Mouse (Mus musculus) small intestine, adult 2 months (tissue): ENCODE data around the gene Cpn2. TPM values are rescaled to one million over a fixed set of nuclear protein-coding genes. Genes with fewer than 3 reads are reported as not detected.
A peak's percentile ranks its signal among the peaks of the same experiment; 100 is the strongest.

Experiments used
- H3K27ac ChIP-seq: fragments of 200-500 bp; 2 replicates; pipeline ENCODE4 v1.5.1; 2012; ENCODE audit warnings: low read depth, low read length, control low read depth, inconsistent platforms; ENCODE audit not compliant: insufficient read depth
- H3K27me3 ChIP-seq: fragments of 200-500 bp; 2 replicates; pipeline ENCODE4 v1.6.1; 2012; ENCODE audit warnings: mild to moderate bottlenecking, moderate library complexity, low read length, inconsistent platforms; ENCODE audit not compliant: control insufficient read depth, insufficient read depth
- H3K36me3 ChIP-seq: fragments of 200-500 bp; 2 replicates; pipeline ENCODE4 v1.6.1; 2012; ENCODE audit warnings: mild to moderate bottlenecking, low read length, control low read depth, inconsistent platforms; ENCODE audit not compliant: control insufficient read depth, insufficient read depth
- H3K4me1 ChIP-seq: fragments of 200-500 bp; 2 replicates; pipeline ENCODE4 v1.6.1; 2012; ENCODE audit warnings: low read length, inconsistent platforms, mixed read lengths; ENCODE audit not compliant: control insufficient read depth, insufficient read depth, insufficient read length
- H3K4me3 ChIP-seq: fragments of 200-500 bp; 2 replicates; pipeline ENCODE4 v1.5.1; 2012; ENCODE audit warnings: low read depth, mild to moderate bottlenecking, control low read depth, inconsistent platforms, low read length, moderate library complexity
- CTCF ChIP-seq: fragments of 200-500 bp; IDR thresholded peaks from 2 replicates; pipeline ENCODE4 v1.5.1; 2012; ENCODE audit warnings: low read depth, mild to moderate bottlenecking, control low read depth, inconsistent platforms, low read length, moderate library complexity, mixed read lengths; ENCODE audit not compliant: insufficient replicate concordance, insufficient read length; ENCODE audit errors: extremely low read depth
- POLR2A ChIP-seq: fragments of 200-500 bp; IDR thresholded peaks from 2 replicates; pipeline ENCODE4 v1.6.1; 2012; ENCODE audit warnings: low read depth, mild to moderate bottlenecking, control low read depth, inconsistent platforms, low read length, moderate library complexity
- WGBS: fragments of 180-500 bp; shearing (Covaris S2); methylation state at CpG from one replicate; pipeline ENCODE4 v1.1.7; 2018; 5-methylcytosine and 5-hydroxymethylcytosine counted together
- polyA plus RNA-seq: library from polyadenylated mRNA; depleted of rRNA; stranded (reverse); fragments of >200 nt; gene quantifications from 2 replicates; pipeline ENCODE4 v1.2.3, GENCODE M21; 2012

Cpn2 gene
- polyA plus RNA-seq, 1 experiment = 0.06 TPM

GRCm38 (mm10) chr16:30263156-30263555 lies 4.1 kb downstream of the Cpn2 start:
- Histone ChIP-seq H3K27ac (no peak overlapping the region), H3K36me3 (no peaks in the 10 kb centered on the region), H3K4me3 (no peak overlapping the region), H3K27me3 (no peaks in the 10 kb centered on the region), H3K4me1 (no peaks in the 10 kb centered on the region)
- WGBS = 54% methylated on average over 4 of the region's 4 CpGs
- TF ChIP-seq POLR2A (no peak), CTCF (no peak)

GRCm38 (mm10) chr16:30262664-30263063 lies 4.6 kb downstream of the Cpn2 start:
- Histone ChIP-seq H3K27me3 (no peaks in the 10 kb centered on the region), H3K4me3 (no peak overlapping the region), H3K36me3 (no peaks in the 10 kb centered on the region), H3K4me1 (no peaks in the 10 kb centered on the region), H3K27ac (no peak overlapping the region)
- 0% methylated on average over 2 of the region's 2 CpGs for WGBS
- peak; percentile 88; the same call in 1 of the 2 replicates for TF ChIP-seq CTCF
- no peak for TF ChIP-seq POLR2A

- Histone ChIP-seq H3K4me1 (no peaks in the 10 kb centered on the region), H3K4me3 (no peak overlapping the region), H3K36me3 (no peaks in the 10 kb centered on the region), H3K27me3 (no peaks in the 10 kb centered on the region), H3K27ac (no peak overlapping the region)
- TF ChIP-seq CTCF (no peak), POLR2A (no peak)
- WGBS = 69% methylated on average over 10 of the region's 10 CpGs
Observed at GRCm38 (mm10) chr16:30262157-30262556, 5.1 kb downstream of the Cpn2 start.

- Histone ChIP-seq H3K36me3 (no peaks in the 10 kb centered on the region), H3K27ac (no peak overlapping the region), H3K27me3 (no peaks in the 10 kb centered on the region), H3K4me1 (no peaks in the 10 kb centered on the region), H3K4me3 (no peak overlapping the region)
- no peak for TF ChIP-seq CTCF
- WGBS = 84% methylated on average over 9 of the region's 9 CpGs
Observed at GRCm38 (mm10) chr16:30261341-30261740, 6.0 kb downstream of the Cpn2 start.

GRCm38 (mm10) chr16:30260012-30260635 lies 7.2 kb downstream of the Cpn2 start:
- WGBS = 75% methylated on average over 15 of the region's 15 CpGs
- TF ChIP-seq CTCF = no peak
- no peak for TF ChIP-seq POLR2A
- Histone ChIP-seq H3K27me3 (no peaks in the 10 kb centered on the region), H3K4me1 (0 out of 2 replicates have a peak, but pooled peaks cover 1% of the 10 kb centered on the region), H3K4me3 (no peak overlapping the region), H3K27ac (no peak overlapping the region), H3K36me3 (no peaks in the 10 kb centered on the region)

GRCm38 (mm10) chr16:30259444-30259843 lies 7.9 kb downstream of the Cpn2 start:
- Histone ChIP-seq H3K27ac (no peak overlapping the region), H3K4me3 (no peak overlapping the region), H3K4me1 (0 out of 2 replicates have a peak, but pooled peaks cover 2% of the 10 kb centered on the region), H3K36me3 (no peaks in the 10 kb centered on the region), H3K27me3 (no peaks in the 10 kb centered on the region)
- TF ChIP-seq POLR2A = no peak
- TF ChIP-seq CTCF = no peak
- 87% methylated on average over 10 of the region's 10 CpGs for WGBS

GRCm38 (mm10) chr16:30258441-30258840 lies 8.9 kb downstream of the Cpn2 start:
- no peaks in the 10 kb centered on the region for H3K36me3 ChIP-seq
- TF ChIP-seq CTCF (no peak), POLR2A (no peak)
- no peak overlapping the region for H3K4me3 ChIP-seq
- 0 out of 2 replicates have a peak, but pooled peaks cover 2% of the 10 kb centered on the region for H3K4me1 ChIP-seq
- no peaks in the 10 kb centered on the region for H3K27me3 ChIP-seq
- 66% methylated on average over 7 of the region's 7 CpGs for WGBS
- H3K27ac ChIP-seq = no peak overlapping the region
